Mouse (Mus musculus) megakaryocyte, embryonic 14.5 days (primary cell): ENCODE data around the gene Tfcp2.

Source experiments
- FLI1 ChIP-seq: IDR thresholded peaks from 2 replicates; pipeline ENCODE4 v1.6.1; 2012; ENCODE audit warnings: low read length, inconsistent platforms, mixed read lengths
- GATA1 ChIP-seq: IDR thresholded peaks from 3 replicates; pipeline ENCODE4 v1.6.1; 2012; ENCODE audit warnings: mixed read lengths, low read length, inconsistent platforms, borderline replicate concordance

- TF ChIP-seq GATA1 (no peak), FLI1 (no peak)
Measured at GRCm38 (mm10) chr15:100576810-100577209, 25.0 kb upstream of the Tfcp2 start.
